Mouse (Mus musculus): ENCODE data around the gene Med26. TPM values are rescaled to one million over a fixed set of nuclear protein-coding genes. Genes with fewer than 3 reads are reported as not detected.

The Med26 gene
- total RNA-seq, 1 experiment from 2014 or later, result 12.4 TPM

- no peak for ATAC-seq (replicated peaks; ENCODE audit: low read depth, poor library complexity, severe bottlenecking)
Observed at GRCm38 (mm10) chr8:72549314-72549892, 1.3 kb upstream of the Med26 start.

- ATAC-seq (replicated peaks; ENCODE audit: low read depth, poor library complexity, severe bottlenecking), result no peak; the same call in 1 of the 2 replicates
Observed at GRCm38 (mm10) chr8:72548644-72549313, 709 bp upstream of the Med26 start.

- no peak for ATAC-seq (replicated peaks; ENCODE audit: low read depth, poor library complexity, severe bottlenecking)
Observed at GRCm38 (mm10) chr8:72547122-72547801, 808 bp downstream of the Med26 start.

GRCm38 (mm10) chr8:72539234-72539633 is 8.8 kb downstream of the Med26 start:
- peak; percentile 64; the same call in 1 of the 2 replicates for ATAC-seq (replicated peaks; ENCODE audit: low read depth, poor library complexity, severe bottlenecking)

GRCm38 (mm10) chr8:72534888-72535287 is 13.2 kb downstream of the Med26 start:
- ATAC-seq (replicated peaks; ENCODE audit: low read depth, poor library complexity, severe bottlenecking), result no peak

GRCm38 (mm10) chr8:72532103-72532502 is 16.0 kb downstream of the Med26 start:
- ATAC-seq (replicated peaks; ENCODE audit: low read depth, poor library complexity, severe bottlenecking), result no peak

- ATAC-seq (replicated peaks; ENCODE audit: low read depth, poor library complexity, severe bottlenecking), result 0 out of 2 replicates have a peak, but pooled peaks have one; percentile 15
Observed at GRCm38 (mm10) chr8:72521888-72522287, 26.2 kb downstream of the Med26 start.

- no peak for ATAC-seq (replicated peaks; ENCODE audit: low read depth, poor library complexity, severe bottlenecking)
Observed at GRCm38 (mm10) chr8:72517421-72517988, 30.6 kb downstream of the Med26 start.

GRCm38 (mm10) chr8:72513158-72513557 is 34.9 kb downstream of the Med26 start:
- ATAC-seq (replicated peaks; ENCODE audit: low read depth, poor library complexity, severe bottlenecking), result no peak

GRCm38 (mm10) chr8:72512648-72513047 is 35.4 kb downstream of the Med26 start:
- ATAC-seq (replicated peaks; ENCODE audit: low read depth, poor library complexity, severe bottlenecking), result no peak

GRCm38 (mm10) chr8:72507505-72507904 is 40.6 kb downstream of the Med26 start:
- no peak for ATAC-seq (replicated peaks; ENCODE audit: low read depth, poor library complexity, severe bottlenecking)

GRCm38 (mm10) chr8:72504637-72505314 is 43.3 kb downstream of the Med26 start:
- peak; percentile 40 for ATAC-seq (replicated peaks; ENCODE audit: low read depth, poor library complexity, severe bottlenecking)

GRCm38 (mm10) chr8:72504137-72504536 is 43.9 kb downstream of the Med26 start:
- no peak for ATAC-seq (replicated peaks; ENCODE audit: low read depth, poor library complexity, severe bottlenecking)

GRCm38 (mm10) chr8:72500521-72500931 is 47.5 kb downstream of the Med26 start:
- ATAC-seq (replicated peaks; ENCODE audit: low read depth, poor library complexity, severe bottlenecking), result no peak

GRCm38 (mm10) chr8:72499521-72500284 is 48.4 kb downstream of the Med26 start:
- ATAC-seq (replicated peaks; ENCODE audit: low read depth, poor library complexity, severe bottlenecking), result no peak

- ATAC-seq (replicated peaks; ENCODE audit: low read depth, poor library complexity, severe bottlenecking), result no peak
Observed at GRCm38 (mm10) chr8:72498527-72498926, 49.5 kb downstream of the Med26 start.

- no peak for ATAC-seq (replicated peaks; ENCODE audit: low read depth, poor library complexity, severe bottlenecking)
Observed at GRCm38 (mm10) chr8:72497911-72498310, 50.2 kb downstream of the Med26 start.

GRCm38 (mm10) chr8:72496217-72496616 is 51.9 kb downstream of the Med26 start:
- no peak for ATAC-seq (replicated peaks; ENCODE audit: low read depth, poor library complexity, severe bottlenecking)

- no peak for ATAC-seq (replicated peaks; ENCODE audit: low read depth, poor library complexity, severe bottlenecking)
Observed at GRCm38 (mm10) chr8:72495411-72496111, 52.5 kb downstream of the Med26 start.

Measured in common myeloid progenitor, adult 5-6 weeks (primary cell).